8 mouse cellular contexts compared by ENCODE assay signal in genomic region chr1:135374868-135375581, GRCm38 (mm10). TPM values are rescaled to one million over a fixed set of nuclear protein-coding genes. Genes with fewer than 3 reads are reported as not detected.
DNase-seq lines count a peak whose midpoint lies in the region; ATAC-seq lines count a peak whose summit lies in the region.

Shisa4 (minus strand) TSS chr1:135375237.

- DNase-seq in ZHBTc4 (ENCODE audit: low read depth, low spot score): peak; percentile 39
- peak; percentile 83 for DNase-seq in cerebellum, adult 9-11 months
- DNase-seq in frontal cortex, postnatal 10 days (ENCODE audit: low spot score in 2 of 2): peak; percentile 81 to 84
- DNase-seq in layer of hippocampus, postnatal 36 days: peak; percentile 82 to 85
- peak; percentile 70 for DNase-seq in lung, postnatal 14 days
- peak; percentile 93 for DNase-seq in retina, postnatal 1 day

- H3K9me3 ChIP-seq in hindbrain, embryonic 12.5 days (replicated peaks): no peaks in the 10 kb centered on the region

- H3K9ac ChIP-seq in hindbrain, embryonic 12.5 days: peak within 1 kb of the TSS; percentile 88

- peak within 1 kb of the TSS; percentile 77 for H3K4me2 ChIP-seq in hindbrain, embryonic 12.5 days (replicated peaks)

- H3K27me3 ChIP-seq in hindbrain, embryonic 12.5 days: no peaks in the 10 kb centered on the region

- ATAC-seq in hindbrain, embryonic 12.5 days (ENCODE audit: low FRiP score): peak; percentile 90
- ATAC-seq in monocyte, adult 5-6 weeks (replicated peaks; ENCODE audit: insufficient number of reproducible peaks, low FRiP score, low TSS enrichment, poor library complexity, severe bottlenecking): no peak

- H3K36me3 ChIP-seq in hindbrain, embryonic 12.5 days: no peaks in the 10 kb centered on the region

- WGBS in hindbrain, embryonic 12.5 days: 2% methylated on average over 31 of the region's 38 CpGs

- H3K4me3 ChIP-seq in hindbrain, embryonic 12.5 days: peak within 1 kb of the TSS; percentile 65

- peak within 1 kb of the TSS; percentile 72 for H3K27ac ChIP-seq in hindbrain, embryonic 12.5 days

- peaks cover 29% of the 10 kb centered on the region for H3K4me1 ChIP-seq in hindbrain, embryonic 12.5 days

RNA-seq across cellular contexts. Expression of gene Shisa4, which starts in this region (rescaled TPM):
- 64.1 and 69.8 TPM in 2 replicates for polyA plus RNA-seq in hindbrain, embryonic 12.5 days (2016; fragmentation: Nextera tagmentation; extraction: Ambion mirVana)
- total RNA-seq in layer of hippocampus, postnatal 36 days (2021): 100 to 1,000 TPM; 112 to 121 TPM
- total RNA-seq in monocyte, adult 5-6 weeks (2017): not detected in 3 replicates

Comparison
In these comparisons a context has a peak if more than half of its experiments do, and no peak if none do; other contexts are left out.
1. RNA of gene Shisa4 (total RNA-seq): 112 to 121 TPM in layer of hippocampus, postnatal 36 days; not detected in monocyte, adult 5-6 weeks; every median in the first group is over 100 times any median in the second.
2. DNase-seq: peak in every context shown above with its lines; median percentile 93 in retina, postnatal 1 day; 84 in layer of hippocampus, postnatal 36 days; 83 in cerebellum, adult 9-11 months; 82 in frontal cortex, postnatal 10 days; 70 in lung, postnatal 14 days; 39 in ZHBTc4.